21 mouse cellular contexts compared by ENCODE assay signal in the genomic region with DNA sequence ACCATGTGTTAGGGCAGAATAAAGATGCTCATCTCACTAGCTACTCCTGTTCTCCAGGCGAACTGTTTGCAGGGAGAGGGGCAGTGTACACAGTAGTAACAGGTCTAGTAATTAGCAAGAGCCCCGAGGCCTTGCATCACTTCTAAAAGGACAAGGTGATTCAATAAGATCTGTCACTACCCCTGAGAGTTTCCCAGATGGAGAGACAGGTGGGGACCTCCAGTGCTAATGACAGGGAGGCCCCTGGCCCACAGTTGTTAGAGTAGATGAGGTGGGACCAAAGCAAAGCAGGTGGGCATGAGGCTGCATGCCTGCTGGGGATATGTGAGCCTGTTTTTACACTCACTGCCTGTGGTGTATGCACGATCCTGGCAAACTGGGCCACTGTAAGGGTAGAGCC.
DNase-seq lines count a peak whose midpoint lies in the region; ATAC-seq and TF ChIP-seq lines count a peak whose summit lies in the region.
"Had no signal": no experiment of that assay in that cellular context is flagged by ENCODE, and none has a peak within 500 bp of the region (broad histone marks: within the 10 kb centered on the region; RNA-seq: fewer than 3 reads in every experiment).

No protein-coding gene starts in this region.

- WGBS in cerebellum, adult 2 months, result 26% methylated on average over 3 of the region's 3 CpGs
- 68% methylated on average over 3 of the region's 3 CpGs for WGBS in hindbrain, postnatal 0 days
- WGBS in hindbrain, embryonic 10.5 days, result 84% methylated on average over 3 of the region's 3 CpGs
- 83% methylated on average over 3 of the region's 3 CpGs for WGBS in intestine, postnatal 0 days

- TF ChIP-seq CTCF in cerebellum, adult 2 months (IDR thresholded peaks at IDR 0.05; ENCODE audit: borderline replicate concordance, insufficient read depth, low read depth, low read length), result no peak
- TF ChIP-seq CTCF in hindbrain, postnatal 0 days (IDR thresholded peaks at IDR 0.05; ENCODE audit: low read depth), result no peak
- TF ChIP-seq CTCF in intestine, postnatal 0 days (IDR thresholded peaks at IDR 0.05; ENCODE audit: low read depth), result no peak

- H3K4me2 ChIP-seq in hindbrain, postnatal 0 days (ENCODE audit: low read depth, low read length), result no peak overlapping the region
- no peak overlapping the region for H3K4me2 ChIP-seq in intestine, postnatal 0 days (replicated peaks; ENCODE audit: low read depth)
- H3K4me2 ChIP-seq: limb, embryonic 13.5 days; liver, embryonic 11.5 days; lung, embryonic 15.5 days; neural tube, embryonic 13.5 days had no signal

- H3K9me3 ChIP-seq in hindbrain, postnatal 0 days (ENCODE audit: low read length), result no peaks in the 10 kb centered on the region
- no peaks in the 10 kb centered on the region for H3K9me3 ChIP-seq in hindbrain, embryonic 10.5 days
- H3K9me3 ChIP-seq in megakaryocyte, embryonic 14.5 days, result peaks cover 31% of the 10 kb centered on the region
- no peaks in the 10 kb centered on the region for H3K9me3 ChIP-seq in intestine, postnatal 0 days (ENCODE audit: control insufficient read depth)
- H3K9me3 ChIP-seq: limb, embryonic 13.5 days; lung, embryonic 15.5 days; neural tube, embryonic 13.5 days had no signal

- no peak overlapping the region for H3K9ac ChIP-seq in hindbrain, postnatal 0 days (replicated peaks; ENCODE audit: low read length)
- no peak overlapping the region for H3K9ac ChIP-seq in intestine, postnatal 0 days (ENCODE audit: low read depth, low read length)
- H3K9ac ChIP-seq: limb, embryonic 13.5 days; lung, embryonic 15.5 days; neural tube, embryonic 13.5 days had no signal

- H3K4me3 ChIP-seq in cerebellum, adult 2 months (replicated peaks; ENCODE audit: insufficient read depth, low read depth, low read length), result no peak overlapping the region
- no peak overlapping the region for H3K4me3 ChIP-seq in hindbrain, postnatal 0 days (ENCODE audit: low read length)
- no peak overlapping the region for H3K4me3 ChIP-seq in hindbrain, embryonic 10.5 days
- peak overlapping the region; percentile 56 for H3K4me3 ChIP-seq in megakaryocyte, embryonic 14.5 days (replicated peaks)
- no peak overlapping the region for H3K4me3 ChIP-seq in intestine, postnatal 0 days (ENCODE audit: low read depth, low read length)
- H3K4me3 ChIP-seq: erythroblast, embryonic 14.5 days; limb, embryonic 13.5 days; lung, embryonic 15.5 days; neural tube, embryonic 13.5 days had no signal

- H3K27ac ChIP-seq in cerebellum, adult 2 months (ENCODE audit: insufficient read depth, low read length), result peak overlapping the region; percentile 49
- no peak overlapping the region for H3K27ac ChIP-seq in hindbrain, postnatal 0 days
- no peak overlapping the region for H3K27ac ChIP-seq in hindbrain, embryonic 10.5 days
- peak overlapping the region; percentile 2; the same call in 1 of the 2 replicates for H3K27ac ChIP-seq in intestine, postnatal 0 days (ENCODE audit: low read depth, low read length)
- H3K27ac ChIP-seq: kidney, postnatal 0 days; limb, embryonic 13.5 days; lung, embryonic 15.5 days; neural tube, embryonic 13.5 days had no signal

- ATAC-seq in hindbrain, postnatal 0 days, result 0 out of 2 replicates have a peak, but pooled peaks have one; percentile 6
- no peak for ATAC-seq in megakaryocyte, adult 5-6 weeks (ENCODE audit: poor library complexity, severe bottlenecking)
- no peak; the same call in 1 of the 2 replicates for ATAC-seq in intestine, postnatal 0 days
- ATAC-seq: Patski had no signal

- no peaks in the 10 kb centered on the region for H3K36me3 ChIP-seq in hindbrain, postnatal 0 days (ENCODE audit: insufficient read depth, low read length)
- no peaks in the 10 kb centered on the region for H3K36me3 ChIP-seq in hindbrain, embryonic 10.5 days
- H3K36me3 ChIP-seq in megakaryocyte, embryonic 14.5 days (replicated peaks; ENCODE audit: low read length), result no peaks in the 10 kb centered on the region
- H3K36me3 ChIP-seq in intestine, postnatal 0 days (ENCODE audit: control insufficient read depth, insufficient read depth), result no peaks in the 10 kb centered on the region
- H3K36me3 ChIP-seq: limb, embryonic 13.5 days; lung, embryonic 15.5 days; neural tube, embryonic 13.5 days had no signal

- peaks cover 67% of the 10 kb centered on the region for H3K4me1 ChIP-seq in cerebellum, adult 2 months (ENCODE audit: control insufficient read depth, insufficient read depth, low read length)
- H3K4me1 ChIP-seq in hindbrain, postnatal 0 days (ENCODE audit: insufficient read depth, low read length), result peaks cover 13% of the 10 kb centered on the region; the same call in 1 of the 2 replicates
- peaks cover 6% of the 10 kb centered on the region; the same call in 1 of the 2 replicates for H3K4me1 ChIP-seq in hindbrain, embryonic 10.5 days (replicated peaks)
- no peaks in the 10 kb centered on the region for H3K4me1 ChIP-seq in megakaryocyte, embryonic 14.5 days
- no peaks in the 10 kb centered on the region; the same call in 1 of the 2 replicates for H3K4me1 ChIP-seq in intestine, postnatal 0 days (replicated peaks; ENCODE audit: control insufficient read depth, insufficient read depth, low read length)
- H3K4me1 ChIP-seq: lung, embryonic 15.5 days had no signal

- TF ChIP-seq POLR2A in cerebellum, adult 2 months (IDR thresholded peaks at IDR 0.05; ENCODE audit: borderline replicate concordance, insufficient read depth, low read length), result no peak

- H3K27me3 ChIP-seq in cerebellum, adult 2 months (ENCODE audit: control insufficient read depth, insufficient read depth, low read length), result no peaks in the 10 kb centered on the region
- H3K27me3 ChIP-seq in hindbrain, postnatal 0 days (ENCODE audit: insufficient read depth, low read length), result no peaks in the 10 kb centered on the region
- H3K27me3 ChIP-seq in hindbrain, embryonic 10.5 days (ENCODE audit: insufficient read depth, poor library complexity, severe bottlenecking), result no peaks in the 10 kb centered on the region
- H3K27me3 ChIP-seq in megakaryocyte, embryonic 14.5 days (replicated peaks), result no peaks in the 10 kb centered on the region
- no peaks in the 10 kb centered on the region for H3K27me3 ChIP-seq in intestine, postnatal 0 days (replicated peaks; ENCODE audit: control insufficient read depth, insufficient read depth, low read length)
- H3K27me3 ChIP-seq: limb, embryonic 13.5 days; lung, embryonic 15.5 days; neural tube, embryonic 13.5 days; Patski had no signal

- peak in 1 of 2 experiments; percentile 58 for DNase-seq in cerebellum, adult 2 months
- DNase-seq in cerebellum, adult 11 months, result no peak
- DNase-seq in hindbrain, postnatal 0 days (ENCODE audit: low spot score), result no peak
- DNase-seq in hindbrain, embryonic 10.5 days (ENCODE audit: low spot score), result no peak
- DNase-seq: adrenal gland, postnatal 10 days; cerebellum, adult 9-11 months; gastrocnemius, postnatal 10 days; heart, postnatal 14 days; right cerebral cortex, postnatal 4 days; thymus, adult 2 months; thymus, postnatal 36 days had no signal

Comparison
In these comparisons a context has a peak if more than half of its experiments do, and no peak if none do; other contexts are left out.
1. H3K27ac ChIP-seq: peak in cerebellum, adult 2 months (single experiment) and intestine, postnatal 0 days (single experiment); none in hindbrain, postnatal 0 days (single experiment) and hindbrain, embryonic 10.5 days (single experiment).